Mouse (Mus musculus): ENCODE measurements around the gene Dnase1l3.

Gene Dnase1l3

DNA sequence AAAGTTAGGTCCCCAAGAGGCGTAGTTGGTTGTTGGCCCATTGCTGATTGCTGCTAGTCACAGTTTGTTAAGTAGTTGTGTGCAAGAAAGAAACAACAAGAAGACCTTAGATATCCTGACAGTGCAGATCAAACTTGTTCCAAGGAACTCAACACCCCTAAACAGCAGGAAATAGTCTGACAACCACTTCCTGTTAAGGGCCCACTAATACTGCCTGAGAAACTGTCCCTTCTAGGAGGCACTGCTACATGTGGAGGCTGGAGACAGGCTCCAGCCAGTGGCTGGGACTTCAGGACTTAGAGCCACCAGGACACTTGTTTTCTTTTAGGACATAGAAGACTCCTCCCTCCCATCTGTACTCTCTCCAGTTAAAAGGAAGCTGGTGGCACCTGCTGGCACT, 16.9 kb downstream of the Dnase1l3 start:
- peak; percentile 19 for DNase-seq (ENCODE audit: low read depth)

DNA sequence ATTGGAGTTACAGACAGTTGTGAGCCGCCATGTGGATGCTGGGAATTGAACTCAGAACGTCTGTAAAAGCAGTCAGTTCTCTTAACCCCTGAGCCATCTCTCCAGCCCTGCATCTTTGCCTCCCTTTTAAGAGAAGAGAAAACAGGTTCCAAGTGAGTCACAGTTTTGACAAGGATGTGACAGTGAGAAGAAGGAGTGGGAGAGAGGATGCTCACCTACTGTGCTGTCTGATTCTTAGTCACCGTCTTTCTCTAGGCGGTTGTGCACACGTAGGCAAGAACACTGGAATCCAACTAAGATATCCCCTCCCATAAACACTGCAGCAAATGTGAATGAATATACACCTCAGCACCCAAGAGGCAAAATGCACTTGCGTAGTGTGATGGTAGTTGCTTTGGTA, 19.2 kb downstream of the Dnase1l3 start:
- DNase-seq (ENCODE audit: low read depth) = no peak

DNA sequence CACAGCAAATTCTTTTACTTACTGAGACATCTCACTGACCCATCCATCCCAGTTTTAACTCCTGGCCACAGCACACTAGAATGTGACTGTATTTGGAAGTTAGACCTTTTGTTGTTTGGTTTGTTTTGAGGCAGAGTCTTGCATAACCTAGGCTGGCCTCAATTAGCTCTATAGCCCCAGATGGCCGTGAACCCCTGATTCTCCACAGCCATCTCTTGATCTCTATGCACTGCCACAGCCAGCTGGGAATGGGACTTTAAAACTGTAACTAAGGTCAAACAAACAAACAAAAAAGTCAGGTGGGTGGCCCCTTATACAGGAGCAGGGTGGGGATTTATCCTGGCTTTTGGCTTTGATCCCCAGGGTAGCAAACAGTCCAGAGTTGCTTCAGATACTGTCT, 19.7 kb downstream of the Dnase1l3 start:
- DNase-seq (ENCODE audit: low read depth) = no peak

DNA sequence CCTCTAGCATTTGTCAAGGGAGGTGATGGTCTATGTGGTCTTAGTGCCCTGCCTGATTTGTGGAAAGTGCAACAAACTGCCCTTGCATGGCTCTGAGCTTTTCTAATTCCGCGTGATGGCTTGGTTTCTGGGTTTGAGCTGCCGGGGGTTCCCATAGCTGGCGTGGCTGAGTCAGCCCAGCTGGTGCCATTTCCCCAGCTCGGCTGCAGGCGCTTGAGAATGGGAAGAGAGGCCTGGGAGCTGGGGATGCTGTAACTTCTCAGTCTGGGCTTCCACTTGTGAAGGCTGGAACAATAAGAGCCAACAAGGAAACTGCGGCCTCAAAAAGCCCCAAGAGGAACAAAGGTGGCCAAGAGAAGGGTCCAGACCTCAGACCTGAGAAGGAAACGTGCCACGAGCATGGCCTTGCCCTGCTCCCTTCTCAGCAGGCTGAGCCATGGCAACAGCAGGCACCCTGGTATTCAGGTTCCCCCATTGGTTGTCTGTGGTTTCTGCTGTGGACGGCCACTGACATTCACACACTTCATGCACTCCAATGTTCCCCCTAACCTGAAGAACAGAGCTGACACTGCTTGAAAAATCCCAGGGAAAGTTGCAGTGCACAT, 22.4 kb downstream of the Dnase1l3 start:
- no peak for DNase-seq (ENCODE audit: low read depth)

DNA sequence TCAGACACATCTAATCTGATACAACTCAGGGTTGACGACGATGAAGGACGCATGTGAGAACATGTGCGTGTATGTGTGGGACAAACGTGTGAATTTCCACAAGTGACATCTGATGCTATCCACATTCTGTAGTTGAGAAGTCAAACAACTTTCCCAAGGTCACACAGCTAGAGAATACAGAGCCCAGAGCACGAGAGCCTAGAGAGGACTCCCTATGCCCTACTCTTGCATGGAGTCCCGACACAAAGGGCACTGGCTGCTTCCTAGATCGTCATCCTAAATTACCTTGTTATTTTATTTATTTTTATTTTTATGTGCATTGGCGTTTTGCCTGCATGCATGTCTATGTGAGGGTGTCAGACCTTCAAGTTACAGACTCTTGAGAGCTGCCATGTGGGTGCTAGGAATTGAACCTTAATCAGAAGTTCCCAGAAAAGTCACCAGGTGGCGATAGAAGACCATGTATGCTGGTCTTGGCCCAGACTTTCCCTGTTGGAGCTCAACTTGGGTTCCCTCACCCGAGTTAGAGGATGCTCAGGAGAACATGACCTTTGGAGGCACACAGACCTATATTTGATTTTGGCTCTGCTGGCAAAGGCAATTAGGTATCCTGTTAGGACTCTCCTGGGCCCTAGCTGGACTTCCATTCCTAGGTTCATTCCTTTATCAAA, 30.0 kb downstream of the Dnase1l3 start:
- peak; percentile 79 for DNase-seq (ENCODE audit: low read depth)

DNA sequence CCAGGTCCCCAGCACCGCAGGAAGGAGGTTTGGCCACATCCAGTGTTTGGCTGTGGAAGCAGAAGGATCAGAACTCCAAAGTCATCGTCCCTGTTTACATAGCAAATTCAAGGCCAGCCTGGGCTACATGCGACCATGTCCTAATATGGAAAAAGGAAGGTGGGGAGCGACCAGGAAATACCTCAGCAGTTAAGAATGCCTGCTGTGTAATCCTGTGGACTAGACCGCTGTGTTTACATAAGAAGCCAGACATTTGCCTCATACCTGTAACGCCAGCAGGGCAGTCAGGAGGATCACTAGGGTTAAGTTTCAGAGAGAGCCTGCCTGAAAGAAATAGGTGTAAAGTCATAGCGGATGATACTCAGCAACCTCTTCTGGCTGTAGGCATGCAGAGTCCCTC, 31.2 kb downstream of the Dnase1l3 start:
- DNase-seq (ENCODE audit: low read depth) = no peak

DNA sequence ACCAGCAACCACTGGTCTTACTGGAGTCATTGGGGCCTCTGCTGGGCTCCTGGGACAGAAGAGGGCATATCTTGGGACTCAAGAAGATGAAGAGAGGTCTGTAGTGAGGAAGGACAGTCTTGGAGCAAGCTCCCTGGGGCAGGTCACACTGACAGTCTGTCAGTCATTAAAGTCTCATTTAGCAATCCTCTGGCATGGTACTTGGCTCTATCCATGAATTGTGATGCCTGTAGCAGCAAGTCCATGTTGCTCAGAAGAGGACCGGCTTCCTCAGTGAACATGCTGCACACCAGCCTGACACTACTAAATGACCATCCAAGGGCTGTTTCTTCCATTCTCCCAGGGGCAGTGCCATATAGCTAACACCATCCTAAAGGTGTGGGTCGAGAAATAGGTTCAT, 31.7 kb downstream of the Dnase1l3 start:
- DNase-seq (ENCODE audit: low read depth) = no peak

DNA sequence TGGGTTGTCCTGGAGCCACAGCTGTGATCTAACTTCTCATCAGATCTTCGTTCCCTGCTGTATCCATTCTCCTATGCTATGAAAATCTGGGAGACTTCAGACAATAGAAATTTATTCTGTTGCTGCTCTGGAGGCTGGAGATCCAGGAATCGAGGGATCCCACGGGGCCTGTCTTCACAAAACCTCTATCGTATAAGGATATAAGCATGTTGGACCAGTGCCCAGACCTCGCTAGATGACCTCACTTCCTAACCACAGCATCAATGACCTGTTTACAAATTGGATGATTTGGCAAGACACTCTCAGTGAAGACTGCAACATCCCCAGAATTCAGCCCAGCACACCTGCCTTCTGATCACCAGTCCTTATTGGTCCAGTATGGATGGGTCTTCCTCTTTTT, 32.7 kb downstream of the Dnase1l3 start:
- no peak for DNase-seq (ENCODE audit: low read depth)

DNA sequence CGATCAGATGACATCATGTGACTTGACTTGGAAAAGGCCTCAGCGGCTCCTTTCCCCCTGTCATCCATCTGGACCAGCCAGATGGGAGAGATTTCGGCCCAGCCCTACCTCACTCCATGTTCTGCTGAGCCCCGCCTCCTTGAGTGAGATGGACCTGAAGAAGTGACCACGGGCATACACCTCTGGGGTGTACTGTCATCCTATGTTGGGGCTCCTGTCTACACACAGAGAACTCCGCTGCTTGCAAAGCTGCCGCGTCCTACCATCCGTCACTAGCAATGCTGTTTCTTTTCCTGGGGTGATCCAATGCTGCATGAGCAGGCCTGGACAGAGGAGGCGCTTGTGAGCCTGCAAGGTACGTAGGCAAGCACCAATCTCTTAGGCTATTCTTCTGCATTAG, 33.8 kb downstream of the Dnase1l3 start:
- peak; percentile 6 for DNase-seq (ENCODE audit: low read depth)

DNA sequence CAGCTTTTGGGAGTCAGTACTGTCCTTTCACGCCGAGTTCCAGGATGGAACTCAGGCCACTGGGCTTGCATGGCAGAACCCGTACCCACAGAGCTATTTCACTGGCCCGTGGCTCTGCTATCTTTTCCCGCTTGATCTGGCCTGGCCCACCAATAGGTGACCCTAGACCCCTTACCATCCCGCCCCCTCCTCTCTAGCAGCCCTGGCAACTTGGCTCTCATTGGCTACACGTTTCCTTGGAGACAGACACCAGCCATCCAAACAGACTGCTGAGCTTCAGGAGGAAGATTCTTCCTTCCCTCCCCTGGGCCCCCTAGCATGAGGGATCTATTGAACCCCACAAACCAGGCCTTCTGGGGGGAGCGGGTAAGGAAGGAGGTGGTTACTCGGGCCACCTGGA, 37.3 kb downstream of the Dnase1l3 start, which contains the start of gene Gm45521:
Gm45521 (plus strand) TSS at position 240 of the 400 bp plus-strand sequence.
- DNase-seq (ENCODE audit: low read depth) = no peak

DNA sequence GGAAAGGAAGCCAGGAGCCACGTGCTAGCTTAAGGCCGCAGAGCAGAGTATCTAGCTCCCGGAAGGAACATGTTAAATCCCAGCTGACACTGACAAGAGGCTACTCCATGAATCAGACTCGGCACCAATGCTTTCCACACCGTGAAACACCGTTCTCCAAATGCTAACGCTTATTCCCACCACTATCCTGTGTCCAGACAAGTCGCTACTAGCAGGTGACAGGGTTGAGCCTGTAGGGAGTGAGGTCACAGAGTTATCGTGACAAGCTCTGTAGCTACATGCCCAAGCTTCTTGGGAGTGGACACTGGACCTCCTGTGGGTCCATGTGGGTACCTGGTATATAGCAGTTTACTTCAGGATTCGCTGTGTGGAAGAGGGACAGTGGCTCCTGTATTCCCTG, 37.9 kb downstream of the Dnase1l3 start:
- DNase-seq (ENCODE audit: low read depth) = no peak

DNA sequence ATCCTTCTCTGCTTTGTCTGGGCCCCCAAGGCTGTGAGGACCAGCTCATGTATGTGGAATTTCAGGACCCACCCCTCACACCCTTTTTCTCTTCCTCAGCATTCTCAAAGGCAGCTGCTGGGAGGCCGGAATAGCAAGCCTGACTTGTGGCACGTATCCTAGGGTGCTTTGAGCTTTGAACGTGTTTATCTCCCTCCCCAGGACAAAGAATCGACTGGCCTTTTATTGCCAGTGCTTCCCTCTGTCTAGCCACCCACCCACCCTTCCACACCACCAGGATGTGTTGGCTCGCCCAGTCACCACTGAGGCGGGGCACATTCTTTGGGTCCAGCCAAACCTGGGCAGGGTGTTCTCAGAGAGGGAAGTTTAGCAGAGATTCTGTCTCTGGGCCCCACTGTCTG, 40.3 kb downstream of the Dnase1l3 start:
- no peak for DNase-seq (ENCODE audit: low read depth)

DNA sequence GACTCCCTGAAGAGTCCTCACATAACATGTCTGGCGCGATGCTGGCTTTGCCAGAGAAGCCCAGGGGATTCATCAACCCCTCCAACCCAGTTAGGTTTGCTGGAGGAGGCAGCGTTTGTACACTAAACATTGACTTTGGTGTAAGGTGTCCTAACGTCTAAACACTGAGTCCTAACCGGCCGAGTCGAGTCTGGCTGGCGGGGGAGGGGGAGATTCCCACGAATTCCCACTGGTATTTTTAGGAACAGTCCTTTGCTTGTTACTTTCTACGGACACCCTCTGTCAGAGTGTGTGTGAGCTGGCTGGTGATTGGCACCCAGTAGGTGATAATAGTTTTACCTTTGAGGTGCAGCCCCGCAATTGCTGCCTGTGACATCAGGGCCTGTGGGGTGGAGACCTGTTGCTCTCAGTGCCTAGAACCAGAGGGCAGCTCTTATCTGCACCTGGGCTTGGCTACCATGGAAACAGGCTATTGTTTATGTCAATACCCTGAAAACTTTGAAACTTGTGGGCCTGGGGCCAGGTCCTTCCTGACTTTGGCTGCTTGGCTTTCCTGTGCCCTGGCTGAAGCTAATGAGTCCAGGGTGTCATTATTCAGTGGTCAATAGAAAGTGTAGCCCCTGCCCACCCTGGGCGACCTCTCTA, 41.6 kb downstream of the Dnase1l3 start:
- no peak for DNase-seq (ENCODE audit: low read depth)

DNA sequence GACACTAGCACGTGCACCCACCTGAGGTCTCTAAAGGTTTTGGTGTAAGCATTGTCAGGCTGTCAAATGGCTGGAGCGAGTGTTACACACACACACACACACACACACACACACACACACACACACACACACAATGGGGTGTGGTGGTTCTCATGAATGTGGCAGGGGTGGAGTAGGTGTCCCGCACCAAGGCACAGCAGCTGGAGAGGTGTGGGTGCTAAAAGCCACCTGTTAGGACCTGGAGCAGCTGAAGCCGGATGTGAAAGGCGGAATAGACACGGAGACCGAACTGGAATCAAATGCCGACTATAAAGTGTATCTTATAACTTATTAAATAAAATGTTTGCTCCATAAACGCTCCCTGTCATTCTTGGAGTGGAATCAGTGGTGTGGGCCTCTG, 43.1 kb downstream of the Dnase1l3 start:
- DNase-seq (ENCODE audit: low read depth) = no peak

DNA sequence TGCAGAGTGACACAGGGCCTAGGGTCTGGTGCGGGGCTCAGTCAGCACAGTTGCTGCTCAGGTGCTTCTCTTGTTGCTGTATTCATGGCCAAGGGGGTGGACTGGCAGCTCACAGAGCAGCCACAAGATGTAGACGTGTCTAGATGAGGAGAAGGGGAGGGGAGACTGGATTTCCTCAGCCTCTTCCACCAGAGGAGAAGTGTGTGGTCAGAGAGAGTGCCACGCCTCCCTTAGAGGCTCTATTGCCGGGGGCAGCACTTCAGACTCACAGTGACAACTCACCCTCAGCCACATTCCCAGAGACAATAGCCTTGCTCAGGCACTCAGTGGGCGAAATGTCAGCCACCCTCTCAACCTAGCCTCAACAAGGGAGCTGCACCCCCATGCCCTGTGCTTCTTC, 49.1 kb downstream of the Dnase1l3 start:
- DNase-seq (ENCODE audit: low read depth) = no peak

DNA sequence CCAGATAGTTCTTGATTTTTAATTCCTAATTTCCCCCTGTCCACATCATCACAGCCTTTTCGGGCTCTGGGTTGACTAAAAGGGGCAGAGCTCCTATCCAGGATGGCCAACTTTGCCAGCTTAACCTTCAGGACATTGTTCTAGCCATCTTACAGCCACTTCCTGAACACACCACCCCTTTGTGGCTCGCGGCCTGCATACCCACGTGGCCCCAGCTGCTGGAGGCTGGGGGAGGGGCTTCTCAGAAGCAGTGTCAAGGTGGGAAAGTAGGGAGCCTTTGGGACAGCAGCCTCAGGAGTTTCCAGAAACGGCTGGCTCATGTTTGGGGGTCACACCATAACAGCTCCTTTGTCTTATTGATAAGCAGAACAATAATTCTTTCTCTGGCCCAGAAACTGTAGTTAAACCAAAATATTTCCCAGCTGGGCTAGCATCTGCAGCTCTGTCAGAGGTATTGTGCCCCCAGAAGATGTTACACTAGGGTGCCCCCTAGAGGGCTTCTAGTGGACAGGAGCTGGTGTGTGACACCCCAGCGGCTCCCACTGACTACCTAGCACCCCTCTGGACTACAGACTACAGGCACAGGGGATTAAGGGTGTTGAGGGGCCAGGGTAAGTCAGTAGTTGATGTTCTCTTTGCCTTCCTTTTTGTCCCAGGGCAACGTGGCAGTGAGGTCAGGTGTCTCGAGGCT, 49.9 kb downstream of the Dnase1l3 start:
- peak; percentile 25 for DNase-seq (ENCODE audit: low read depth)

DNA sequence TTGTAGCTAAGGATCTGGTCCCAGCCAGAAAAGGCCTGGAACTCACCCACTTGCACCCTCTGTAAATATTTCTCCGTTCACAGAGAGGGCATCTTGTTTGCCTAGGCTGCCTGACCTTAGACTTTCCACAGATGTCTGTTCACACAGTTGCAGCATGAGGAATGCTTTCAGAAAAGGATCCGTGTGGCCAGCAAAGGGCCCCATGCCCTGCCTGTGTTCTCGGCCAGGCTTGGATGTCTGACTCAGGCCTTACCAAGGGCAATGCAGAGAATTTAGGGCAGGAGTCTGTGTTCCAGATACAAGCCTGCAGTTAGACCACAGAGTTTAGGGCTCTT, 50.6 kb downstream of the Dnase1l3 start:
- DNase-seq (ENCODE audit: low read depth) = no peak

DNA sequence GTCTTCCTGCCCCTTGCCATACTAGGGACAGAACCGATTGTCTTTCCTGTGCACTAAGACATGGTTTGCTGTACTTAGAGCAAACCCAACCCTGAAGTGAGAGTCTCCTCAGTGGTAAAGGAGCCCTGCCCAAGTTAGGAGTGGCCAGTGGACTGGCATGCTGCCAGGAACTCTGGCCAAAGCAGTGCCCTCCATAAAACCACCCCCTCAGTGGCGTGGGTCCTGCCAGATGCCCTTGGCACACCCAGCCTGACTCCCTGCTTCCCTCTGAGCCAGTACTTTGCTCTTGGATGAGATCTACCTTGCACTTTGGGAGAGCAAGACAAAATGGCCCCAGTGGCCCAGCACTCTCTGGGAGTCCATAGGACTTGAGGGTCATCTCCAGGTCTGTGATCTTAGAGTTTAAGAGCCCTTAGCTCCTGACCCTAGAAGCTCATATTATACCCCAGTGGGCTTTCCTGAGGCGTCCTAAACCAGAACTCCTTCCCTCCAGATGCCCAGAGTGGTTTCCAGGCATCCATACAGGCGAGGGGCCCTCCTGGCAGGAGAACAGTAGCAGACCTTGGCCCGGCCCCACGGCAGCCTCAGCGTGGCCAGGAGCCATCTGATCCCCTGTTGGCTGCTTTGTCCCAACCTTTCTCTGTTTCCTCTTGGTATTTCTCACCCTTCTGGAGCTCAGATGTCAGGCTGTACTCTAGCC, 51.1 kb downstream of the Dnase1l3 start:
- DNase-seq (ENCODE audit: low read depth) = no peak

DNA sequence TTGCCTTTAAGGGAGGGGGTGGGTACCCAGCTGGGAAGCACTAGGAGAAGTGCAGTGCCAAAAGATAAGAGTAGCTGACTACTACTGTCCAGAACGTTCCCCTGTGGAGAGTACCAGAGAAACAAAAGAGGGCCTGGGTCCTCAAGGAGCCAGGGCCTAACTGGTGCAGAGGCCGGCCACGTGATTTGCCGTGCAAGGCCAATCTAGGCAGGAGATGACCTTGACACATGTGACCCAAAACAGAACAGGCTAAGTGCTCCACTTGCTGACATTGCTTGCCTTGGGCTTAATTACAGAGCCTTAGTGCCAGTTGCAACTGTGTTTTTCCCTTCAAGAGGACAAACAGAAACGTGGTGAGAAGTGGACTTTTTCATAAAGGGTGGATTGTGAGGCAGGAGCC, 53.0 kb downstream of the Dnase1l3 start:
- no peak for DNase-seq (ENCODE audit: low read depth)

DNA sequence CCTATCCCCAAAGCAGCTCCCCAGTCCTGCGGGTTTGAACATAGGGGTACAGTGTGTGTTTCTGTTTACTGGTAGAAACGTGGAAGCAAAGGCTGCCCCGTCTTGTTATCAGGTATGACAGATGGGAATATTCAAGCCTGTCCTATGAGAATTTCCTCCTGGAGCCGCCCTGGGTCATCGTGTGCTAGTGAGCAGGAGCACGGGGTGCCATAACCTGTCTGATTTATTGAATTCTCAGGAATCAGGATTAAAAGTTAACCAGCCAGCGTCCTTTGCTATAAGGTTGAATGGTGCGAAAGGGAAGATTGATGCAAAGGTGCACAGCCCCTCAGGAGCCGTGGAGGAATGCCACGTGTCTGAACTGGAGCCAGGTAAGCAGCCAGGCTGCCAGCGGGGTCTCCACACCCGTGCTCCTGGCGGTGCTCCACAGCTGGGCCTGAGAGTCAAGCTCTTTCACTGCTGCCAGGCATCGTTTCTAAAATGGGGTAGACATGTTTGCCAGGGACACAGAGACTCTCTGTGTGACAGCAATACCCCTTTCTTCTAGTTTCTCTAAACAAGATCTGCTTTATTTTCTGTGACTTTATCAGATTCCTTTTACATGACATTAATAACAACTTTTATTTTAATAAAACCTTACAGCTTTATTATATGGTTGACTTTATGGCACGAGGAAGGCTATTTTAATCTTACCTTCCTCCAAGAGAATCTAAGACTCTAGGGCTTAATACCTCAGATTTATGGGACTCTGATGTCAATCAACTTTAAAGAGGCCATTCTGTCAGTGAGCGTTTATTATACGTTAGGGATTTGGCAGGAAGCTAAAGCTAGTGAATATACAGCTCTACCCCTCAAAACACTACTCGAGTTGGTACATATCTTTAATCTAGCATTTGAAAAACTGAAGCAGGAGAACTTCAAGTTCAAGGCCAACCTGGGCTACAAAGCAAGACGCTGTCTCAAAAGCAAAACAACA, 55.3 kb downstream of the Dnase1l3 start:
- no peak for DNase-seq (ENCODE audit: low read depth)

DNA sequence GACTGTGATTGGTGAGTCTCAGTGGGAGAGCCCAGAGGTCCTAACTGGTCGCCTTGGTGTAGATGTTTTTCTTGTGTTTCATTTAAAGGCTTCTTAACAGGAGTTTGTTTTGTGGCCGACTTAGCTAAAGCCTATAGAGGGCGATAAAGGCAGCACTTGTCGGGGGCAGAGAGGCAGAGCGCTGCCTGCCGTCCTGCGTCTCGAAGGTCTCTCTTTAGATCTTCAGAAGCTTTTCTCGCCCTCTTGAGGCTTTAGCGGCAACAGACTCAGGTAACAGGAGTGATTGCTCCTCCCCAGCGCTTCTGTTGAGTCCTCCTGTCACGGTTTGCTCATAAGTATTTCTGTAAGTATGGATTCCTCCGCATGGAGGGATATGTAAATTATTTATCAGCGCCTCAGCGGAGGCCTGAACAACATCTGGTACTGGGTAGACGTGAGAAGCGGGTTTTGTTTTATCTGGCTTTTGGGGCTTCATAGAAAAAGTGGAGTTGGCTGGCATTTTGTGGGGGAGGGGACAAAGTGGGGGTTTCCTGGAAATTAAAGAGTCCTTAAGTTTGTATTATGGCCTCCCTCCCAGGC, 57.2 kb downstream of the Dnase1l3 start:
- DNase-seq (ENCODE audit: low read depth) = peak; percentile 41

All from naive thymus-derived CD4-positive, alpha-beta T cell, adult 2 months (primary cell).